Mouse (Mus musculus) regulatory T cell (primary cell): ENCODE results near the gene Mogat2.

ENCODE experiments used
- in situ Hi-C: fragments of 300-600 bp; cut with MboI, MseI; formaldehyde crosslinking; loops from one replicate; pipeline ENCODE4 v1.15.1; 2025; ENCODE audit warnings: high pct_unique_total_duplicates

Gene Mogat2

GRCm38 (mm10) chr7:99198811-99199210, 39.6 kb downstream of the Mogat2 start:
- in situ Hi-C loops = loop anchor here (5.0 kb wide), 1 partner anchor 1808 kb away; no protein-coding TSS in a partner anchor

DNA sequence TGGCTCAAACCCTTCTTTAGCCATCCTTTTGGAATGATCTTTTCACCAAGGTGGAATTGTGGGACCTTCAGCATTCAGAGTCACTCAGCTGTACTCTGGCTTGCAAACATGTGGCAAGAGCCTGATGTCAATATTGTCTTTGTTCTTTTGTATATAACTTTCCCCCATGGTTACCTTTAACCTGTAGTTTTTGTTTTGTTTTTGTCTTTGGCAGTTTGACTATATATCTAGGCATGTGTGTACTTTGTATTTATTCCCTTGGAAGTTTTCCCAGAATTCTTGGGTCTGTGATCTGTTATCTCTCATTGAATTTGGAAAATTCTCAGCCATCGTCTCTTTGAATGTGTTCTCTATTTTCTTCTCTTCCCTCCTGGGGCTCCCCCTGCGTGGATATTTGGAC, 43.9 kb downstream of the Mogat2 start:
- in situ Hi-C loops = no loop called here

- in situ Hi-C loops = no loop called here
These were observed 44.5 kb downstream of the Mogat2 start for GRCm38 (mm10) chr7:99193926-99194325.

DNA sequence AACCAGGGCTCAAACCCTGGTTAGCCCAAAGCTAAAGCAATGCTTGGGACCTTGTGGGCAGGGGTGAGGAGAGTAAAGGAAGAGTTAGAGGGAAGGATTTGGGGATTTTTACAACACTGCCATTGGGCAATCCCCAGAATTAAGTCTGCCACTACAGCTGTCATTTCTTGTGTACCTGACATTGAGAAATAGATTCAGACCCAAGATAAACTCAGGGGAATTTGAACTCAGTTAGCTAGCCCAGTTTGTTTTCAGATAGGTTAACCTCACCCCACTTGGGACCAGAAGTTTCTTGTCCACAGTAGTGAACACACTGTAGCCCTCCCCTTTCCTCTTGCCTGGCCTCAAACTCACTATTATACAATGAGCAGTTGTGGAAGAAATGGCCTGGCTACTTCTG, 47.0 kb downstream of the Mogat2 start:
- in situ Hi-C loops = no loop called here

DNA sequence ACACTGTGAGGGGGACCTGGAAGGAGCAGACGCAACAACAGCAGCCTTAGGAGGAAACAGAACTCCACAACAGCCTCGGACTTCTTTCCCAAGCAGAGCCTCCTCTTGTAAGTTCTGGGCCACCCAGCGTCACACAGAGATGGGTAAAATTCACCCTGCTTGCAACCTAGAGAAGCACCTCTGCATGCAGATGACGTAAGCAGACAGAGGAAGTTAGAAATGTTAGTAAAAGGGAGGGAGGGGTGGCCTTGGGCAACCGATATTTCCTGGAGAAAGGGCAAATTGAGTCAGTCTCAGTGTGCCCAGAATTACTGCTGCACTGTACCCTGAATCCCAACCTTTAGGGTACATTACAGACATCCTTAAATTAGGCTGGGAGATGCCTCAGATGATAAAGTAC, 48.5 kb downstream of the Mogat2 start:
- in situ Hi-C loops = no loop called here

DNA sequence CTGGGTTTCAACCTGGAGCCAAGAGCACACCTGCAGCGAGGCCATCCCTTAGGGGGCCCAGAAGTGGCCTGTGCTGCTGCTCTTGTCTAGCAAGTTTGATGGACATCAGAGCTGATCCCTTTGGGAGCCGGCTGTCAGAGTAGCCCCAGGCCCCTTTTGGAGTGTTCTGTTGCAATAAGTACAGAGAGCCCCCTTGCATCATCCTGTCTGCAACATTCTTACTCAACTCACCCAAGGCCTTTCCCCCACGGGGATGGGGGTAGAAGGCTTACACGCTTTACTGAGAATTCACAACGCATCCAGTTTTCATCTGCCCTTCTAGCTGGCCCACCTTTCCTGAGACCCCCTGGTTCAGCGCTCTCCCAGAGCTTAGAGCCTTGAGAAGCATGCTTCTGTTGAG, 49.8 kb downstream of the Mogat2 start:
- in situ Hi-C loops = no loop called here

GRCm38 (mm10) chr7:99187451-99187850, 51.0 kb downstream of the Mogat2 start:
- in situ Hi-C loops = no loop called here

DNA sequence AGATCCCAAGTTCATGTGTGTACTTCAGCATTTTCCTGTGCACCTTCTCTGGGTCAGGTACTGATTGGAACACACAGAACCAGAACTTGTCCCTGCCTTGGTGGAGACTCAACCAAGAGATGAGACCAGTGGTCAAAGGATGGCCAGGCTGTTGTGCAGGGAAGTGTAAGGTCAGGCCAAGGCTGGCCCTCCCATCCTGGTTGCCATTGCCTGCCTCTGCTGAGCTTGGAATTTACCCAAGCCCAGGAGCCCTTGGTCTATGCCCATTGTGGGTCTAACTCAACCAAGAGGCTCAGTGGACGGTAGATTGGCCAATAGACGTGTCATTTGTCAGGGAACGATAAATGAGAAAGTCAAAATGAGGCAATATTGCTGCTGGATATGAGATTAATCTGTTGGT, 53.0 kb downstream of the Mogat2 start:
- in situ Hi-C loops = no loop called here

DNA sequence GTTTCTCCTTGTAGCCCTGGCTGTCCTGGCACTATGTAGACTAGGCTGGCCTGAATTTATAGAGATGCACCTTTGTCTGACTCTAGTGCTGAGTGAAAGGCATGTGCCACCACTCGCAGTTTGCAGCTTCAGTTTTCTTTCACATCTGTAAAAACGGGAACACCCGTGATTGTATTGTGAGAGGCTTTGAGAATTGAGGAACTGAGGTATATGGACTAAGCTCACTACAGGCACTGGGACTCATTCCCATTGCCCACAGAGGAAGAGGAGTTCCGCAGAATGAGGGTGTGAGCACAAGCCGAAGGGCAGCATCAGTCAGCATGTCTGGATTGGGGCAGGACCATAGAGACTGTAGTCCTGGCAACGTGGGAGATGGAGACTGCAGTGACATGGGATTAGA, 54.7 kb downstream of the Mogat2 start:
- in situ Hi-C loops = no loop called here

- in situ Hi-C loops = no loop called here
These were observed 55.8 kb downstream of the Mogat2 start, which contains the start of gene Dgat2 for GRCm38 (mm10) chr7:99182432-99183172. Dgat2 (minus strand) TSS chr7:99182719.

DNA sequence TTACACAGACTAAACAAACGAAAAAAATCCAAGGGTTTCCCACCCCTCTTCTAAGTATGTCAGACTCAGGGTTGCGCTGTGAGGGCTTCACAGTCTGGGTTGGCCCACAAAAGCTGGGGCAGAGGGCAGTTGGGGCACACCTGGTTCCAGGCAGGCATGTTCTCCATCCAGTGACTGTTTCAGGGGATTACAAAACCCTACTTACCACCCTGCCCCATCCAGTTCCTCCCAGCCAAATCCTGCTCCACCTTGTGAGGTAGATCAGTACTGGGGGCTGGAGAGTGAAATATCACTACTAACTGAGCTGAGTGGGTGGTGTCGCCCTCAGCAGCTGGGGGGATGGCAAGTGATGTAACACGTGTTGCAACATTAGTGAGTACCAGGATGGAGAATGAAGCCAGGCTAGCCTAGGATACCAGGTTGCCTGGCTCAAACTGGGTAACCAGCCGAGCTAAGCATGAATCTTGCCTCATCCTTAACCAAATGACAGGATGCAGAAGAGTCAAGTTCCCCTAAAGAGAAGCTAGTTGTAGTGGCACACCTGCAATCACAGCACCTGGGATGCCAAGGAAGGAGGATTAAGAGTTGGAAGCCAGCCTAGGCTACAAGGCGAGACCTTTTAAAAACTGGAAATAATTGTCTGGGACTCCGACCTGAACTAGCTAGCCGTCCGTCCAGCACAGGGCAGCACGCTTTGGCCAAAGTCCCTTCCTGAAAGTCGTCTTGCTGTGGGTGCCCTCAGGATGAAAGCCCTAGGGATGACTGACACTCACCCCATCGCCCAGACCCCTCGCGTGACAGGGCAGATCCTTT, 56.6 kb downstream of the Mogat2 start:
- in situ Hi-C loops = no loop called here

DNA sequence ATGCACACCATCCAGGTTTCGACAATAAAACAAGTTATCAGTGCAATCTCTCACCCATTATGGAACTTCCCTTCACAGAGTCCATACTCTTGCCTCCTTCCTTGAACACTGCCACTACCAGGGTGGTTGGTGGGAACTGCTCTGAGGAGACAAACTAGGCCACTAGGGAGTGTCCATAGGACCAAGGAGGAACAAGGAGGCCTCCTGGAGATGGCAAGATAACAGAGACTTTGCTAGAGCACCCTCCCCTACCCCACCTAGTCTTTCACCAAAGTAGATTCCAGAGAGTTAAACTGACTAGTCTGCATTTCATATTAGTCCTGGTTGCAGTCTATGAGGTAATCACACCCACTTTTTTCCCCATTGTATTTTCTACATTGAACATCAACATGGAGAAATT, 58.3 kb downstream of the Mogat2 start:
- in situ Hi-C loops = no loop called here

GRCm38 (mm10) chr7:99179271-99179670, 59.1 kb downstream of the Mogat2 start:
- in situ Hi-C loops = no loop called here

DNA sequence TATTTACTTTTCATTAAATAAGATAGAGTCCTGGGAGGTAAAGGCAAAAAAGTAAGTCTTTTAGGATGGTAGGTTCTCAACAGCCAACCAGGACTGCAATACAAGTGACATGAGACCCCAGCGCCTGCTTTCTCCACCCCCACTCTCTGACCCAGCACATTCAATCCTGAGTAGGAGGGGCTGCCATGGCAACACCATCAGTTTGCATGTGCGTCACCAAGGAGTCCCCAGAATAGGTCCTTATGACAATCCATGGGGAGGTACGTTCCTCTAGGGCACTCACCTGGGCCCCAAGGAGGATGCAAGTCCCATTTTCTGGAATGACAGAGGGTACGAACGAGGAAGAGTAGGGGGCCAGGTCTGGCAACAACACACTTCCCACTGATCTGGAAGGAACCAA, 61.0 kb downstream of the Mogat2 start:
- in situ Hi-C loops = no loop called here

GRCm38 (mm10) chr7:99175666-99176065, 62.8 kb downstream of the Mogat2 start:
- in situ Hi-C loops = no loop called here

DNA sequence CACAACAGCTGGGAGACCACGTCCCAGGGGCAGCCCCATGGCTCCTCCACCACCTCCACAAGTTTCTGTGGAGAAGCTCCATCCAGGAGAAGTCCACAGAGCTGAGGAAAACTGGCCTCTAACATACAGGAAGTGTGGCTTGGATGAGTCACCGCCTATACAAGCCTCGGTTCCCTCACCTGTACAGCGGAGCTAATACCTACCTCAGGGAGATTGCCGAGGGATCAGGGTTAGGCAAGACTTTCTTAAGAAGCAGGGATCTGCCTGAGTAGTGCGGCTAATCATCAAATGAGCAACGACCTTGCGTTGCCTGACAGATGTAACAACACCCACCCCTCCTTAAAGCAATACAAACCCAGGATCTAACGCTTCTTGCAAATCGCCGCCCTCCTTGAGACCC, 63.3 kb downstream of the Mogat2 start:
- in situ Hi-C loops = no loop called here

DNA sequence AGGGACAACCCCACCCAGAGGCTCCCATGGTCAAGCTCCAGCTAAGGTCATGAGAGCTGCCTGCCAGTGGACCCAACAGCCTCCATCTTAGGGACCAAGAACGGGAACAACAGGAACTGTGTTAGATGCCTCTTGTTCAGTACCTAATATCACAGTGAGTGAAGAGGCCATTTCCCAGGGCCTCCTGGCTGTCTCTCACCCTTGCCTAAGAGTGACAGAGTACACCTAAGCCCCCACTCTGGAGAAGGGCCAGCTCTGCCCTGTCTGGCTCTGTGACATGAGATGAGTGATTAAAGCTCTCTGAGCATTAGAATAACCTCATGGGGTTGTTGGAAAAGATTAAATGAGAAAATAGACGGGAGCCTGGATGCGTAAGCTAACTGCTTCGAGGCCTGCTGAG, 64.4 kb downstream of the Mogat2 start:
- in situ Hi-C loops = no loop called here

DNA sequence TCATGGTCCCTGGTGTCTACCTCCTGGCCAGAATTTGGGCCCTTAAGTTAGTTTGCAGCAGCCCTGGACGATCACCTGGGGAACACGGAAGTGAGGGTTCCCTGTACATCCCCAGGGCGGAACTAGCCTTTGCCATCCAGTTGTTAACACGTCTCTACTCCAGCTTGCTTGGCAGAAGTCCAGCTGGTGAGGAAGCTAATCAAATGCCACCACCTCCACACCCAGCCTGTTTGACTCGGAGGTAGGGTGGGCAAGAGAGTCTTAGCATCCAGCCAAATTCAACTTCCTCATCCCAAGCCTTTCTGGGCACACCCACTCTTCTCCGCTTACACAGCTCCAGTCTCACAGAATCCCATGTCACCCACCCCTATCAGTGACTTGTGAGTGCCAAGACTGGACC, 65.5 kb downstream of the Mogat2 start:
- in situ Hi-C loops = no loop called here

GRCm38 (mm10) chr7:99171730-99172463, 66.5 kb downstream of the Mogat2 start:
- in situ Hi-C loops = no loop called here

- in situ Hi-C loops = no loop called here
These were observed 67.9 kb downstream of the Mogat2 start for GRCm38 (mm10) chr7:99170519-99170918.

GRCm38 (mm10) chr7:99169717-99170403, 68.6 kb downstream of the Mogat2 start:
- in situ Hi-C loops = no loop called here
